Mouse (Mus musculus) thymus, adult 2 months (tissue): ENCODE results near the gene Muc1.

Experiments used
- CTCF ChIP-seq: fragments of 200-500 bp; IDR thresholded peaks from 2 replicates; pipeline ENCODE4 v1.5.1; 2012; ENCODE audit warnings: mild to moderate bottlenecking, control low read depth, low read length, moderate library complexity, borderline replicate concordance; ENCODE audit not compliant: control insufficient read depth, poor library complexity, insufficient read depth; ENCODE audit errors: extremely low read depth
- POLR2A ChIP-seq: fragments of 200-500 bp; IDR thresholded peaks from 2 replicates; pipeline ENCODE4 v1.6.1; 2012; ENCODE audit warnings: mild to moderate bottlenecking, low read length, control low read depth, moderate library complexity; ENCODE audit not compliant: control insufficient read depth, poor library complexity, insufficient read depth; ENCODE audit errors: extremely low read depth

DNA sequence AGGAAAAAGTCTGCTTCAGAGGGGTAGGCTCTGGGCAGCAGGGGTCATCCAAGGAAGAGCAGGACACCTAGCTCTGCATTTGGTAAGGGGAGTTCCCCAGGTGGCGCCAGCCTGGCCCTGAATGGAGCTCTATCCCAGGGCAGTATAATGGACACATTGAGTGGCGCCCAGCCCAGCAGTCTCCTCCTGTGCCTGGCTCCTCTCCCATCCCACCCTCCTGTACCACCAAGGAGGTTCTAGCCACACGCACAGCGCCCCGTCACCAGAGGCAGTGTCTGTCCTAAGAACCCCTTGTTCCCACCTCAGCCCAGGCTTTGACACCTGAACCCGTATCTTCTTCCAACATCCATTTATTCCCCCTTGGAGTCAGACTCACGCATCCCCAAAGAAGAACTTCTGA lies 19.1 kb upstream of the Muc1 start:
- TF ChIP-seq CTCF (no peak), POLR2A (no peak)
